Mouse (Mus musculus) spleen, postnatal 14 days (tissue): ENCODE data around the gene Btn1a1.
A peak's percentile ranks its signal among the peaks of the same experiment; 100 is the strongest.

ENCODE experiments used
- DNase-seq, 2 experiments: peaks; one replicate each; pipeline ENCODE4 v3.0.0; 2021 to 2022; ENCODE audit warnings: low spot score in 2 of 2

Gene Btn1a1

DNA sequence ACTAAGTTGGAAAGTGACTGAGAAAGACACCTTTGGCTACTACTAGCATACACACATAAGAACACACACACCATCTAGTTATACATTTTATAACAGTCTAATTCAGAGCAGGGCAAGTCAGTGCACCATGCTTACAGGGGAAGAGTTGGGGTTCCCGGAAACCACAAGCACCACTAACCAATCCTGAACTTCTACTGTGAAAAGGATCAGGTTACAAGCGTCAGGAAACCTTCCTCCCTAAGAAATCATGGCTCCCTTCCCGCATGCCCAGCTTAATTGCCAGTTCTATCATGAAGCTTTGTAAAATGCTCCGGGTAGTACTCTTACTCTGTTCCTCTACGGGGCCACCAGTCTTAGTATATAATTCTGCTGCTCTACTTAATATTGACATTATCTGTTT is 19.6 kb upstream of the Btn1a1 start:
- DNase-seq, result no peak

DNA sequence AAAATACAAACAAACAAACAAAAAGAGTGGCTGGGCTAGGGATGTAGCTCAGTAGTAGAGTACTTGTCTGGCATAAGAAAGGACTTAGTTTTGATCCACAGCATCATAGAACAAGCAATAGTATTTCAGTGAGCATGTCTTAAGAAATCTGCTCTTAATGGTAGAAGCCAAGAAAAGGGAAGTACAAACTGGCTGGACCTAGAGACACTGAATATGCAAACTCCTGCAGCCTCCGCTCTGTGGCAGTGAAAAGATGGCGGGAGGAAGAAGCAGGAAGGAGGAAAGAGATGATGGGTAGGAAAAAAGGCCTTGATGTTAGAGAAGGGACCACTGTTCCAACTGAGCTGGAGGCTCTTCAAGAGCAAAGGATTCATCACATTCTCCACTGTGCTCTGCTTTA is 17.5 kb upstream of the Btn1a1 start:
- DNase-seq, result no peak

DNA sequence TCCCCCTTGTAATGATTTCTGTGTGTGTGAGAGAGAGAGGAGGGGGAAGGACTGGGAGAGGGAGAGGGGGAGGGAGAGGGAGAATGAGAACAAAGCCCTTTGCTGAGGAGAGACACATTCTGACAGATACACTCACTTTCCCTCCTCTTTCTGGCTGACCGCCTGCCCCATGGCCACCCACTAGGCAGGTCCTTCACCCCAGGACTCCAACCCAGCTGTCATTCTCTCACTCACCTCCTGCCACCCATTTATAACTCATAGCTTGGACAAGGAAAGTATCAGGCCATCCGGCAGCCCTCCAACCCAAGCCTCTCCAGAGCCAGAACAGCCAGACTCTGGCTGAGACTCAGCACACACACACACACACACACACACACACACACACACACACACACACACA is 10.0 kb upstream of the Btn1a1 start:
- DNase-seq, result no peak

DNA sequence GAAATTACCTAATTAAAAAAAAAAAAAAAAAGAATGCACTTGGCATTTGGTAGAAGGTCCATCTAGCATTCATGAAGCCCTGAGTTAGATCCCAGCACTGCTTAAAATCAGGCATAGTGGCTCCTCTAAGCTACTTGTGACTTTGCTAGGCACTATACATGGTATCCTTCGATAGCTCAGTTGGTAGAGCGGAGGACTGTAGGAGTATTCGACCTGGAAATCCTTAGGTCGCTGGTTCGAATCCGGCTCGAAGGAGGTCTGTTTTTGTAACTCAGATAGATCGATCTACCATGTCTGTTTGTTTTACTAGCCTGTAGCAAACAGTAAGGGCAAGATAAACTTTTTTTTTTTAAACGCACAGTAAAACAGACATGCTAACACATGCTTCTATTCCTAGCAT is 1.2 kb upstream of the Btn1a1 start:
- peak; percentile 50 to 64 for DNase-seq

DNA sequence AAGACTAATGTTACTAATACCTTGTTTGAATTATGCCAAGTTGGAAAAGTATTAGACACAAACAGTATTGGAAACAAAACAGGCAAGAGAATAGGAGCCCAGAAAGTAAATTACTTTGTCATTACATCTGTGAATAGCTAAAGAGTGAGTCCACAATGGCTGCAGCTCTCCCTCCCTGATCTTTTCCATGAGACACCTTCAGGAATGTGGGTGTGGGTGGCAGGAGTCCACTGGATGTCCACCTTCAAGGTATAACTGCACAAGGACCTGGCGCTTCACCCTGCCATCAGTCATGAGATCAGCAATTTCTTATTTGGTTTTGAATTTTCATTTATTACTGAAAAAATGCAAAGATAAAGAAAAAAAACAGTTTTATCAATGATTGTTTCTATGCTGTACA is 605 bp upstream of the Btn1a1 start:
- DNase-seq, result no peak

DNA sequence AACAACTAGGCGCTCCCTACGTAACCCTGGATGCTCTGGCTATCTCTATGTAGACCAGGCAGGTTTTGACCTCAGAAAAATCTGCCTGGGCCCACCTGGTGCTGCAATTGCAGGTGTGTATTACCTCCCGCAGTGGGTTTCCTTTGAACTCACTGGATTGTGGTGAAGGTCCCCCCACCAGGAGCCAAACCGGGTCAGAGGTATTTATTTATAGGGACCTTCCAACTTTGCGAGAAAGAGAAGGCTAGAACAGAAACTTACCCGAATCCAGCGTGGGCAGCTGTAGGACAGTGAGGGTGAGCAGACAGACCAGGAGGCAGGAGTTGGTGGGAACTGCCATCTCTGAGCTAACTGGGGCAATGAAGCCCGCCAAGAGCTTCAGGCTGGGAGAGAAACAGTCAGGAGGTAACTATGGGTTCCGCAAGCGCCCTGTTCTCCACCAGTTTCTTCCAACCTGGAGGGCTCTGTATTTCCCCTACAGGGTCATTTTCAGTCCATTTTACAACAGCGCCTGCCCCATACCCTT is 797 bp downstream of the Btn1a1 start:
- DNase-seq, result no peak

DNA sequence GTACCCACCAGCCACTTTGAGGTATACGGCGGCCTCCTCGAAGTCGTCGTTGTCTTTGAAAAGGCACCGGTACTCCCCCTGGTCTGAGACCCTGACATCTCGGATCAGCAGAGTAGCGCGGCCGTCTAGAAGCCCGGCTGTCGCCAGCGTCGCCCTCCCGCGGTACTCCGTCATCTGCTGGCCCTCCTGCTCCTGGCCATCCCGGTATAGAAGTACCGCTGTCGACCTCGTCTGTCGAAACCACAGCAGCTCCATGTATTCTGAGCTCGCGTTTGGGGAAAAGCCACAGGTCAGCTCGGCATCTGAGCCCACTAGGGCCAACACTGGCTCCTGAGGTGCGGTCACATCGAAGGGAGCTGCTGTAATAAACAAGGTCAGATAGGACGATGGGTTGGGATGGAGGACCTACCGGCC is 1.5 kb downstream of the Btn1a1 start:
- DNase-seq, result peak; percentile 19 to 23

DNA sequence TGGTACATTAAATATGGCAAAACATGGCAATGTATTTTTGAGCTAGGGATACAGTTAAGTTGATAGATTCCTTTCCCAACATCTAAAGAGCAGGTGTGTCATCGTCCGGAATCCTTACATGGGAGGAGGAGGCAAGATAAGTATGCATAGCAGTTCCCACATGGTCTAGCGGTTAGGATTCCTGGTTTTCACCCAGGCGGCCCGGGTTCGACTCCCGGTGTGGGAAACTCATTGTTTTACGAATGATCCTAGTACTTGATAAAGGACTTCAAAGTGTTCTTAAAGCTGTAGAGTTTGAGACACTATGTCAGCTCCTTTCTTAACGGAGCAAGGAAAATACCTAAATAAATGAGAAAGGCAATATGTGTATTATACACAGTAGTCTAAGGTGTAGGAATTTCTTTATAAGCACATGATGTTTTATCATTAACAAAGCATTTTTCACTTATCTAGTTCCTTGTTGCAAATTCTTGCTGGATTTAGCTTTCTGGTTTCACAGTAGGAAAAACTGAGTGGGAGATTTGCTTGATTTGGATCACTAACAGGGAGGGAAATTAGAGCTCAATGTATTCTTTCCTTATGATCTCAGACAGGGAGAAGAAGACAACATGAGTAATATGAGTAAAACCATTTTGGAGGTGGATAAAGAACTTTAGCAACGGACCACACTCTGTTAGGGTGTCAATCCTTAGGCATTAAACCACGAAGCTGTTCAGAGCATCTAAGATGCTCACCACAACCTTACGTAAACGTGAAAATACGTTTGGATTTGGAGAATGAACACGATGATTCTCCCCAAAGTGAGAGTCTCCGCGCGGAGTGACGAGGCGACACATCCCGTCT is 2.1 kb downstream of the Btn1a1 start:
- peak; percentile 52 to 66 for DNase-seq

DNA sequence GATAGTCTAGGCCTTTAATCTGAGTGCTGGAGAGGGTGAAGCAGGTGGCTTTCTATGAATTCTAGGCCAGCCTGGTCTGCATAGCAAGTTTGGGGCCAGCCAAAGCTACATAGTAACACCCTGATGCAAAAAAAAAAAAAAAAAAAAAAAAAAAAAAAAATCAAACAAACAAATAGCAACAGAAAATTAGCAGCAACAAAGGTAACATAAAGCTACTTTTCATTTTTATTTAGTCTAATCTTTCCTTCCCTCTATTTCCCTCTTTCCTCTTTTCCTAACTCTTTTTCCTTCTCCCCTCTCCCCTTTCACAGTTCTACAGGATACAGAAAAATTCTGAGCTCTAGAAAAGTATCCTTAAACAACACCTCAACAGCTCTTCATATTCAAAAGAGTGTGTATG is 3.0 kb downstream of the Btn1a1 start:
- DNase-seq, result no peak

DNA sequence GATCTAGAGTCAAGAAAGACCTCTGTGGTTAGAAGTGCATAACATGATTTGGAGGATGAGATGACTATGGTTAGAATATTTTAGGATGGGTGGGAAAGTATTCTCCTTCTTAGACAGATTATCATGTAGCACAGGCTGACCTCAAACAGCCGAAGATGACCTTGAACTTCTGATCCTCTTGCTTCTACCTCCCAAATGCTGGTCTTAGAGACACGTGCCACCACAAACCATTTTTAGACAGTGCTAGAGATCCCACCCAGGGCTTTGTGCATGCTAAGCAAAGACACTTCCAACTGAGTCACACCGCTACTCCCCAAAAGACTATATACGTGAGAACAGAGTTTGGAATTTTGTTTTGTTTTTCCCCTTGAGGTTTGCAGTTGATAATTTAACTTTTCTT is 3.6 kb downstream of the Btn1a1 start:
- no peak for DNase-seq

DNA sequence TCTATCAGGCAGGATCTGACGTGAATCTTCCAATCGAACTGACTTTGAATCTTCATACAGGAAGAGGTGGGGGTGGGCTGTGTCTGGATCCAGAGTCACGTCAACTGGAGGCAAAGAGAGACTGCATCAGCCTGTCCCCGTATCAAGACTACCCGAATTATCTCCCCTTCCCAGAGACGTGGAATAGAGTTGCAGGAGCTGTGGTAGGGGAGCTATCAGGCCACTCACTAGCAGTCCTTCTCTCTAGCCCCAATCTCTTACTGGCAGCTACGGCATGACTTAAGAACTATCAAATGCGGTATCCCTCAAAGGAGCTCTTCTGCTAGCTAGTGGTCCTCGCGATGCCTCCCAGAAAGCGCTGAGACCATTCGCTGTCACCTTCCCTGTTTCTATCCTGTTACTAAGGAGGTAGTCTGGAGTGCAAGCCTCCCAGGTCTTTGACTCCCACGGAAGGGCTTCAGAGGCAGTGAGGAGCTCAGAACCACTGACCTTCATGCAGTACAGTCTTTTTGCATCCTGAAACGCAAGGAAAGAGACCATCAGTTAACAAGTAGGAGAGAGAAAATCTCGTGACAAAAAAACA is 6.3 kb downstream of the Btn1a1 start:
- DNase-seq, result no peak

DNA sequence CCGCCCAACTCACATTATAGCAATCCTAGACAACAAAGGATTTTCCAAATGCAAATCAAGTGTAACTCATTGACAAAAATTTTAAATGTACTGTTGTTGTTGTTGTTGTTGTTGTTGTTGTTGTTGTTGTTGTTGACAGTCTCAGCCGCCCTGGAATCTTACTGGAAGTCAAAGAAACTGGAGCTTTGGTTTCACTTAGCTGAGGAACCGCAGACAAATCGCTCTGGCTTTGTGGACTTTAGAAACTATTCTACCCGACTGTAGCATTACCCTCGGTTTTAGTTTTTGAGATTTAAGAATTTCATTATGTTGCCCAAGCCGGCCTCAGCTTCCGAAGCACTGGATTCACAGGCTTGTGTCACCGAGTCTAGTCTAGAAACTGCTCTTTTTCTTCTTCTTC is 11.8 kb downstream of the Btn1a1 start:
- DNase-seq, result no peak

DNA sequence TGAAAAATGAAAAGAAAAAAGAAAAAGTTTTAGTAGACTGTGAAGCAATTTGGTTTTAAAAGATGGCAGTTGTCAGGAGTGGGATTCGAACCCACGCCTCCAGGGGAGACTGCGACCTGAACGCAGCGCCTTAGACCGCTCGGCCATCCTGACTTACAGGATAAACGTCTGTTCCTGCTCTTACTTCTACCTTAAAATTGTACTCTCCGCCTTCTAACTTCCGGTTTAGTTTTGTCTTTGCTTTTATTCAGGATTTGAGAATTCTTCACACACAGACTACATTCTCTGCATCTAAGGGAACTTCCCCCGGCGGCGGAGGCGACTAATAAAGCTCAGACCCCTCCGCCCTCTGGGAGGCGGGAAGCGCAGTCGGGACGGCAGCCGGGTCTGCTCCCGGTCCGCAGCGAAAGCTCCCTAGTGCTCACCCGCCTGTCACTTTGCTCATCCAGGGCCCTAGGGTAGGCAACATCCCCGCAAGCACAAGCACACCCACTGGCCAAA is 12.3 kb downstream of the Btn1a1 start:
- DNase-seq, result peak; percentile 53 to 68

DNA sequence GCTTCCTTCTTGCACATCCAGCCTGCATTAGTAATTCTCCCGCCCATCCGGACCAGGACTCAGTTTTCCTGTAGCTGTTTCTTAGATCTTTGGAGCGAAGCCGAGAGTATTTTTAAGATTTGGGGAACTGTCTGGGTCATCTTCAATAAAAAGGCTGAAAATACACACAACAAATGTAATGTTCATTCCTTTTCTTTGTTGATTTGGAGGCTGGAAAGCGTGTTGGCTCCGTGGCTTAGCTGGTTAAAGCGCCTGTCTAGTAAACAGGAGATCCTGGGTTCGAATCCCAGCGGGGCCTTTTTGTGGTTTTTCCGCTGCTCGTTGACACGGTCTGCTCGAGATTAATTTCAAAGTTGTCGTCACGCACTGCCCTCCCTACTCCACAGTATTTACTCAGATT is 15.3 kb downstream of the Btn1a1 start:
- DNase-seq, result peak; percentile 72 to 79

DNA sequence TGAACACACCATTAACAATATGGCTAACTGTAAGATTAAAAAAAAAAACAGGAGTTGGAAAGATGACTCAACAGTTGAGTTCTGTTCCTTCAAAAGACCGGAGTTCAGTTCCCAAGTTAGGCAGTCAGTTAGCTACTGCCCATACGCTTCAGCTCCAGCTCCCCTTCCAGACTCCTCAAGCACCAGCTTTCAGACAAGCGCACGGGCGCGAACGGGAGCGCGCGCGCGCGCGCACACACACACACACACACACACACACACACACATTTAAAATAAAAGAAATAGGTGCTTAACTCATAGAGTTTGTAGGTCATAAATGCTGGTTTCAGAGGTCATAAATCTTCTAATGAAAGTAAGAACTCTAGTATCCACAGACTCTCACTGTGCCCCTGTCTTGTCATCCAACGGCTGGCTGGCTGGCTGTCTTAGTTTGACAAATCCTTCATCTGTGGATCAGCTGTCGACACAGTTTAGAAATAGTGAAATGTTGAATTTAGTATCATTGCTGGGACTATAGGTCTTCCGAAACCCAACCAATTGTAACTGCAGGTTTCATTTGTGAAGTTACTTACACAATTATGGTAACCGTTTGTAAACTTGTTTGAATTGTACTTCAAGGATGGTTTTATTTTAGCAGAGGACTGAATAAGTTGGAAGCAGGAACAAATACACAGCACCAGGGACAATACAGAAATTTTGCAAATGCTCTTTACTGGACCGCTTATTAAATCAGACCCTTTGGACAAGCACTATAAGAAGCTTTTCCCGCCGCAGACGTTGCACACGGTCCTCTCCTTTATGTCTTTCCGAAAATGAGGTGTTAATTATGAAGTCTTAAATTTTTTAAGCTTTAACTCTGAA is 16.2 kb downstream of the Btn1a1 start:
- DNase-seq, result peak; percentile 39 to 59

DNA sequence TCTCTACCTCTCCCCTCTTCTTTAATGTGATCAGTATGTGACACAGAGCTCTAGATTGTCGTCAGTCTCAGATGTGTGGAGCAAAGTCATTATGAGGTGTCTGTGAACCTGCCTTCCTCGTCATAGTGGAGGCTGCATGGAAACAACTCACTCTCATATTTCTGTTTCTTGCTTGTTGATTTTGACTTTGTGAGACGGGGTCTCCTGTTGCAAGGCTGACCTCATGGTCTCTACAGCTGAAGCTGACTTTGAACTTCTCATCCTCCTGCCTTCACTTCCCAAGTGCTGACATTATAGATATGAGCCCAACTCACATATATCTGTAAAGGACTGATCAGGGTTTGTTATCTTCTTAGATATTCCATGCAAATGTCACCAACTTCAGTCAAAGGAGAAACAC is 16.9 kb downstream of the Btn1a1 start:
- no peak for DNase-seq

DNA sequence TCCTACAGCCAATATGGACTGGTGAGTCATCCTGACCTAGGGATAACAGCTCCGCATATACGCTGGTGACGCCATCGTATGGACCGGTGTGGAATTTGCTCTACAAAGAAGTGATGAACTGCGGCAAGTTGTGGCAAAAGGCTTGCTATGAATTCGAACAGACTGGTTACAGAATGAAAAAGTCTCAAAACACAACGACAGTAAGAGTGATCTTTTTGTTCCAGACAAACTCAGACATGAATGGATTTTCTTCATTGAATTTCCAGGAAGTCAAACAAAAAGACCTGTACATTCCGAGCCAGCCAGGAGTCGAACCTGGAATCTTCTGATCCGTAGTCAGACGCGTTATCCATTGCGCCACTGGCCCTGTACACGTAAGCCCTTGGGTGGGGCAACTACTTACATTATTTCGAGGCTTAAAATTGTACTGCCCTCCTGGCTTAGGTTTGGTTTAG is 19.2 kb downstream of the Btn1a1 start:
- DNase-seq, result peak; percentile 75 to 82

DNA sequence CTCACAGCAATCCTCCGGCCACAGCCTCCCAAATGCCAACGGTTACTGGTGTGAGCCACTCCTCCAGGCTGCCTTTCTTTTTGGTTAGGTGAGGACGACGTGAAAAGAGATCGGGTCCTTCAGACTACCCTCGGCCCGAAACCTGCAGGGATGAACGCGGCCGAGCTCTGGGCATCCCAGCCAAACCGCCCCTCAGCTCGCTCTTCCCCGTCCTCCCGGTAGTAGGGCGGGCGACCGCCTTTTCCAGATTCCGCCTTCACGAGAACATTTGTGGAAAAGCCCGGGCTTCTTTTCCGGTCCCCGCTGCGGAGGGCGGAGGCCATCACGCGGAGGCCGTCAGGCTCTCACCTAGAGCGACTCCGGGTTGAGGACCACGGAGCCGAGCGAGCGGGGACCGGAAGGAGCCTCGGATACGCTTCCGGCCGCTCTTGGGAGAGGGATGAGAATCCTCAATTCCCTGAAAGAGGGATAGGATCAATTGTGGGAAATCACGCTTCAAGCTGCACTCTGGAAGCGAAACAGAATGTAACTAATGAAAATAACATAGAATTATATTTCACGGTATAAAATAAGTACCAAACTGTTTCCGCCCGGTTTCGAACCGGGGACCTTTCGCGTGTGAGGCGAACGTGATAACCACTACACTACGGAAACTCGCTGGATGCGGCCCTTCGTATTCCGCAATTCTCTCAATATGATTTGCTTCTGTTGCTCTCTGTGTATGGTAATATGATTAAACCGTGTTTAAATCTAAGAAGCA is 20.0 kb downstream of the Btn1a1 start:
- DNase-seq, result peak; percentile 88 to 93

DNA sequence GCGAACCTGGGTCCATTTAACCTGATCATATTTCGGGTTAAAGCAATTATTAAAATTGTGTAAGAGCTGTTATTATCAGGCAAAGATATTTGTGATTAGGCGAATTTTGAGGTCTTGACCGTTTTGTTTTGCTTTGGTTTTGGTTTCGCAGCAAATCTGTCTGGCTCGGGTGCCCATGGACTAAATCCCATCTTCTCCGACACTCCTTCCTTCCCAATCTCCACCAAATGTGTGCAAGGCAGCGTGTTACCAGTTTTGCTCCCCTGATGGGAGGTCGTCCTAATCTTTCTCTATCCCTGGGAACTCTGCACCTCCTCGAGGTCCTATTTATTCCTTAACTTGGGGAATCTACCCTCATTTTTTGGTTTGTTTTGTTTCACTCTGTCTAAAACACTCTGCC is 20.5 kb downstream of the Btn1a1 start:
- DNase-seq, result no peak

DNA sequence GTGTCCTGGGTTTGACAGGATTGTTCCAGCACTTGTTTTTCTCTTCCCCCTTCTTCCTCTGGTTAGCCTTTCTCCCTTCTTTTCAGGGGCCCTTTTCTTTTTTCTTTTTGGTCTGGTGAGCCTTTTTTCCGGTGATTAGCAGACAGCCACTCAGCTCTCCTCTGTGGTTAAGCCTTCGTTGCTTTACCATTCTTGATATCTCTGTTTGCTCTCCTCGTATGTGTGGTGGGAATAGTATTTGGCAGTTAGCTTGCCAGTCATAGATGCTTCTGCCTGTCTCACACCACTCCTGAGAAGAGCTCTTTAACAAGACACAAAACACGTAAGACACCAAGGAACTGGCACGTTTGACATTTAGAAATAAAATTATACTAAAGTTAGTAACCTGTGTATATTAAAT is 21.2 kb downstream of the Btn1a1 start:
- DNase-seq, result no peak

DNA sequence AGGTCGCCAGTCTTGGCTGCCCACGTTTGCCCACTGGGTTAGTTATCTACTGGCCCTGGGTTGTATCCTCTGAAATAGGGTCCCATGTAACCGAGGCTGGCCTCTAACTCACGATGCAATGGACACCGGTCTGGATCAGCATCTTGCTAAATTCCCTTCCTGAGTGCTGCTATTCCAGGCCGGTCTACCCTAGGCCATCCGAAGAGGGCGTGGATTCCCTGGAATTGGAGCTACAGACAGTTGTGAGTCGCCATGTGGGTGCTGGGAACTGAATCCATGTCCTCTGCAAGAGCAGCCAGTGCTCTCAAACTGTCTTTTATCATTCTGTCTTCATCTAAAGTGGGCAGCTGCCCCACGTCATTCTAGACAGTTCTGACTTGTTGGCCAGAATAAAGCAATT is 25.8 kb downstream of the Btn1a1 start:
- no peak for DNase-seq
